ENCODE assay signal across 27 mouse cellular contexts in the genomic region with DNA sequence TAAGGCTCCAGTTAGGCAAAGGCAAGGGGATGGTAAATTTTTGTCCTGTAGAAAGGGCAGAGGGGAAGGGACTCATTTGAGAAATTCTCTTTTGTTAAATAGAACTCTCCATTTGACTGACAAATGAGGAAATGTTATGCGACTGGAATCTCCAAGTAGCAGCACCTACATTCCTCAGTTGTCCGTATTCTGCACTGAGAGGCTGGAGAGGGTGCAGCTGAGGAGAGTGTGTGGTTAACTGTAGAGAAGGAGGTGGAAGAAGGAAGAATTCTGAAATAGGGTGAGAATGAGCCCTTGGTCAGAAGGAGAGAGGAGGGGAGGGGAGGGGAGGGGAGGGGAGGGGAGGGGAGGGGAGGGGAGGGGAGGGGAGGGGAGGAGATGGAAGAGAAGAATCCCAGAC.
"Had no signal": no experiment of that assay in that cellular context is flagged by ENCODE, and none has a peak within 500 bp of the region (broad histone marks: within the 10 kb centered on the region; RNA-seq: fewer than 3 reads in every experiment).

No protein-coding gene starts in this region.

- H3K9me3 ChIP-seq: heart, embryonic 10.5 days; heart, embryonic 12.5 days; hindbrain, embryonic 12.5 days; intestine, embryonic 15.5 days; kidney, embryonic 15.5 days; limb, embryonic 10.5 days; limb, embryonic 12.5 days had no signal

- H3K27me3 ChIP-seq: heart, embryonic 12.5 days; hindbrain, embryonic 12.5 days; intestine, embryonic 15.5 days; kidney, embryonic 15.5 days; limb, embryonic 12.5 days had no signal

- ATAC-seq: hindbrain, embryonic 16.5 days; inflammation-experienced regulatory T-cells, adult 6 months; intestine, embryonic 15.5 days; intestine, postnatal 0 days had no signal

- H3K4me2 ChIP-seq: heart, embryonic 12.5 days; hindbrain, embryonic 12.5 days; hindbrain, embryonic 14.5 days; intestine, embryonic 15.5 days; kidney, embryonic 15.5 days; limb, embryonic 12.5 days; liver, embryonic 11.5 days had no signal

- H3K27ac ChIP-seq: gastrocnemius, adult 2 months; heart, embryonic 10.5 days; hindbrain, embryonic 10.5 days; hindbrain, embryonic 12.5 days; hindbrain, embryonic 14.5 days; intestine, embryonic 15.5 days; kidney, embryonic 15.5 days; kidney, postnatal 0 days; limb, embryonic 10.5 days; limb, embryonic 12.5 days had no signal

- H3K4me1 ChIP-seq: hindbrain, embryonic 12.5 days had no signal

- H3K4me3 ChIP-seq: gastrocnemius, adult 2 months; heart, embryonic 10.5 days; heart, embryonic 12.5 days; hindbrain, embryonic 10.5 days; hindbrain, embryonic 12.5 days; intestine, embryonic 15.5 days; kidney, embryonic 15.5 days; limb, embryonic 10.5 days; limb, embryonic 12.5 days had no signal

- DNase-seq: gastrocnemius, adult 2 months; gastrocnemius, postnatal 10 days; gastrocnemius, postnatal 25 days; heart, adult 18-20 months; heart, postnatal 10 days; heart, postnatal 4 days; kidney, adult 18-20 months; kidney, adult 9 months; kidney, postnatal 14 days; kidney, postnatal 36 days; layer of hippocampus, adult 9-11 months; layer of hippocampus, postnatal 36 days; liver had no signal

- H3K9ac ChIP-seq: heart, embryonic 12.5 days; hindbrain, embryonic 12.5 days; hindbrain, embryonic 14.5 days; intestine, embryonic 15.5 days; kidney, embryonic 15.5 days; limb, embryonic 12.5 days had no signal

- H3K36me3 ChIP-seq: heart, embryonic 10.5 days; heart, embryonic 12.5 days; hindbrain, embryonic 10.5 days; hindbrain, embryonic 12.5 days; intestine, embryonic 15.5 days; kidney, embryonic 15.5 days; limb, embryonic 10.5 days; limb, embryonic 12.5 days had no signal
